Mouse (Mus musculus) intestine, postnatal 0 days (tissue): Measurements from ENCODE around the gene Ticam1. TPM values are rescaled to one million over a fixed set of nuclear protein-coding genes. Genes with fewer than 3 reads are reported as not detected.
"Not testable (repeated sequence)": the region's sequence is repeated elsewhere in the genome, so short reads cannot be mapped to it uniquely, and the experiment has no call there.

Experiments
- ATAC-seq: fragments of 200-750 bp; cut with Nextera tagmentation; 2 replicates; pipeline ENCODE4 v1.8.0; 2017; ENCODE audit warnings: mild to moderate bottlenecking, moderate TSS enrichment, moderate library complexity
- H3K27ac ChIP-seq: fragments of 300-500 bp; sonication (generic); 2 replicates; pipeline ENCODE4 v1.5.1; 2014; ENCODE audit warnings: mild to moderate bottlenecking, low read depth, low read length, moderate library complexity
- H3K27me3 ChIP-seq: fragments of 300-500 bp; sonication (generic); replicated peaks from 2 replicates; pipeline ENCODE4 v1.6.1; 2014; ENCODE audit warnings: low read length, mixed read lengths; ENCODE audit not compliant: control insufficient read depth, insufficient read depth
- H3K36me3 ChIP-seq: fragments of 300-500 bp; sonication (generic); 2 replicates; pipeline ENCODE4 v1.6.1; 2014; ENCODE audit warnings: mild to moderate bottlenecking, moderate library complexity; ENCODE audit not compliant: control insufficient read depth, insufficient read depth
- H3K4me1 ChIP-seq: fragments of 300-500 bp; sonication (generic); replicated peaks from 2 replicates; pipeline ENCODE4 v1.6.1; 2014; ENCODE audit warnings: antibody characterized with exemption, low read length, mixed read lengths; ENCODE audit not compliant: control insufficient read depth, insufficient read depth
- H3K4me2 ChIP-seq: fragments of 300-500 bp; sonication (generic); replicated peaks from 2 replicates; pipeline ENCODE4 v1.6.1; 2014; ENCODE audit warnings: low read depth, mild to moderate bottlenecking, moderate library complexity
- H3K4me3 ChIP-seq: fragments of 300-500 bp; sonication (generic); 2 replicates; pipeline ENCODE4 v1.5.1; 2014; ENCODE audit warnings: low read depth, low read length
- H3K9ac ChIP-seq: fragments of 300-500 bp; sonication (generic); 2 replicates; pipeline ENCODE4 v1.6.1; 2014; ENCODE audit warnings: mild to moderate bottlenecking, low read depth, low read length
- H3K9me3 ChIP-seq: fragments of 300-500 bp; sonication (generic); 2 replicates; pipeline ENCODE4 v1.6.1; 2016; ENCODE audit warnings: mixed run types; ENCODE audit not compliant: control insufficient read depth
- CTCF ChIP-seq: sonication (generic); IDR thresholded peaks from 2 replicates; pipeline ENCODE4 v1.5.1; 2016; ENCODE audit warnings: low read depth, mild to moderate bottlenecking, control low read depth, antibody characterized with exemption, moderate library complexity
- WGBS: fragments of 180-500 bp; shearing (Covaris S2); extraction: QIAGEN DNeasy Blood & Tissue Kit; methylation state at CpG from one replicate; pipeline ENCODE4 v1.1.7; 2014; 5-methylcytosine and 5-hydroxymethylcytosine counted together
- polyA plus RNA-seq: library from polyadenylated mRNA; unstranded; fragments of >200 nt; fragmentation: Nextera tagmentation; extraction: Ambion mirVana; gene quantifications from 2 replicates; pipeline ENCODE4 v1.2.1, GENCODE M21; 2015

Gene Ticam1
- polyA plus RNA-seq, 1 experiment from 2014 or later = 15.8 TPM

- Histone ChIP-seq H3K27ac (no peak overlapping the region), H3K4me2 (no peak overlapping the region), H3K4me1 (no peaks in the 10 kb centered on the region), H3K4me3 (no peak overlapping the region), H3K27me3 (no peaks in the 10 kb centered on the region), H3K36me3 (peaks cover 27% of the 10 kb centered on the region), H3K9me3 (no peaks in the 10 kb centered on the region), H3K9ac (no peak overlapping the region)
- no peak for TF ChIP-seq CTCF
- ATAC-seq = no peak
- WGBS = 67% methylated on average over 4 of the region's 4 CpGs
Observed at GRCm38 (mm10) chr17:56265011-56265410, 11.6 kb downstream of the Ticam1 start.

DNA sequence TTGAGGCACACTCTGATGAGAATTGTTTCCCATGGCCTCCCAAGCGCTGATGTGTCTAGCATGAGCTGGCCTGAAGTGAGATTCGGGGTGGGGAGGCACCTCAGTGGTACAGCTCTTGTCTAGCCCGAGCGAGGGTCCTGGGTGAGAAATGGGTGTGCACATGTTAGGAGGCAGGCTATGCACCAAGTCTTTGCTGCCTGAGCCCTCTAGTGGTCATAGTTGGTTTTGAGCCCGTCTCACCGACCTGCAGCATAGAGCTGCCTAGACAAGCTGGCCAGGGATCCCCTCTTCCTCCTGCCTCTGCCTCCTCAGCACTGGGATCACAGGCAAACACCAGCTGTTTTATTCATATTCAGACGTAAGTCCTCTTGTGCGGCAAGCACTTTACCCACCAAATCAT, 12.6 kb downstream of the Ticam1 start:
- 22% methylated on average over 8 of the region's 8 CpGs for WGBS
- Histone ChIP-seq H3K9ac (no peak overlapping the region), H3K4me1 (no peaks in the 10 kb centered on the region), H3K36me3 (peaks cover 33% of the 10 kb centered on the region), H3K9me3 (no peaks in the 10 kb centered on the region), H3K4me2 (no peak overlapping the region), H3K27me3 (no peaks in the 10 kb centered on the region), H3K4me3 (no peak overlapping the region), H3K27ac (no peak overlapping the region)
- TF ChIP-seq CTCF = peak; percentile 93
- peak; percentile 46; the same call in 1 of the 2 replicates for ATAC-seq

DNA sequence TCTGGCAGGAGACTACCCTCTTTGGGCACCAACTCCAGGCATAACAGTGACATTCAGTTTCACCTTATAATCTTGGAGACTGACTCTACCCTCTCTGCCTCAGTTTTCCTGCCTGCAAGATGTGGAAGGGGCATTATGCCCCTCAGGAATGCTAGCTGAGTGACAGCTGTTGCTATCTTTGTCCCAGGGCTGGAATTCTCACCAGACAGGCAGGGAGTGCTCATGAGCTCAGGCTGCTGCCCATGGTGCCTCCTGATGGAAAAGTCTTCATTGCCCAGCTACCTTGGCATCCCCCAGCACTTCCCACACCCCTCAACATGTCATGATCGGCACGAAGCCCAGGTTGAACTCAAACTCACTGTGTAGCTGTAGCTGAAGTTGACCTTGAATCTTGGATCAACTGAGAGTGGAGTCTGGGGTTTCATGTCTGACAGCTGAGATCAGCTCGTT, 13.9 kb downstream of the Ticam1 start:
- H3K27ac ChIP-seq = no peak overlapping the region
- H3K9ac ChIP-seq = no peak overlapping the region
- H3K4me1 ChIP-seq = no peaks in the 10 kb centered on the region
- H3K36me3 ChIP-seq = peaks cover 35% of the 10 kb centered on the region
- no peak for ATAC-seq
- no peaks in the 10 kb centered on the region for H3K27me3 ChIP-seq
- TF ChIP-seq CTCF = no peak
- 80% methylated on average over 3 of the region's 3 CpGs for WGBS
- no peaks in the 10 kb centered on the region for H3K9me3 ChIP-seq
- no peak overlapping the region for H3K4me2 ChIP-seq
- H3K4me3 ChIP-seq = no peak overlapping the region

DNA sequence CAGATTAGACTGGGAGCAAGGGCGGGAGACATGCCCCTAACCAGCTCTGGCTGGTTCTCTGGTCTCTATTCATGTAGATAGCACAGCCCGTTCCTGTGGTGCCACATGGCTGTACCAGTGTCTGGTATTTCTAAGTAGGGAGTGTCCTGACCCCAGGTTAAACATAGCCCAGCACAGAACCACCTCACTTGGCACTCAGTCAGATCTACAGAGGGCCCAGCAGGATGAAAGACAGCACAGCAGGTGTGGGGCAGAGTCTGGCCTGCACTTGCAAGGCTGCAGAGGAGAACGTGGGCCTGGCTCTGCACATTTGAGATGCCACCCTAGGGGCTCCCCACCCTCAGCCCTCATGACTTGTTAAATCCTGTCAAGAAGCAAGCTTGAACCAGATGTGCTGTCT, 15.4 kb downstream of the Ticam1 start:
- H3K4me2 ChIP-seq = no peak overlapping the region
- H3K27ac ChIP-seq = no peak overlapping the region
- H3K4me3 ChIP-seq = no peak overlapping the region
- H3K27me3 ChIP-seq = no peaks in the 10 kb centered on the region
- no peaks in the 10 kb centered on the region for H3K9me3 ChIP-seq
- H3K36me3 ChIP-seq = peaks cover 35% of the 10 kb centered on the region
- no peak for ATAC-seq
- H3K9ac ChIP-seq = no peak overlapping the region
- 67% methylated on average over 3 of the region's 3 CpGs for WGBS
- no peak for TF ChIP-seq CTCF
- H3K4me1 ChIP-seq = no peaks in the 10 kb centered on the region

- H3K4me1 ChIP-seq = no peaks in the 10 kb centered on the region
- peaks cover 35% of the 10 kb centered on the region for H3K36me3 ChIP-seq
- H3K4me2 ChIP-seq = no peak overlapping the region
- H3K27ac ChIP-seq = no peak overlapping the region
- H3K4me3 ChIP-seq = no peak overlapping the region
- no peaks in the 10 kb centered on the region for H3K9me3 ChIP-seq
- no peak for TF ChIP-seq CTCF
- ATAC-seq = no peak
- no peaks in the 10 kb centered on the region for H3K27me3 ChIP-seq
- H3K9ac ChIP-seq = no peak overlapping the region
- 89% methylated on average over 10 of the region's 10 CpGs for WGBS
Observed at GRCm38 (mm10) chr17:56259301-56260037, 17.1 kb downstream of the Ticam1 start.

DNA sequence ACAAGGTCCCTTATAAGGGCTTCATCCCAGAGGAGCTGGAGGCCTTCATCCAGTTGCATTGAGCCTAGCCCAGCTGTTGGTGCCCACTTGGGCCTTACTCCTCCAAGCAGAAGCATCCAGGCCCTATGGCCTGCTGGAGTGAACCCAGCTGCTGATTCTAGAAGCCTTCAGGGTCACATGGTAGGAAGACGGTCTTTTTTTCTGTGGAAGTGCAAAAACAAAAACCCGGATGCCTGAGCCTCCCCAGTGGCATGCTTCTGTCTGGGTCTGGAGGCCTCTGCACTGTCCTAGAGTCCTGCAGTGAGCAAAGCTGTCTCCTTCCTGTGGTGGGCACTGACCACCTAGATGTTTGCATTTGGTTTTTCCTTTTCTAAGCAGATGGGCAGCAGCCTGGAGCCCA, 17.8 kb downstream of the Ticam1 start:
- ATAC-seq, H3K4me3 ChIP-seq, H3K4me1 ChIP-seq, H3K9me3 ChIP-seq, H3K9ac ChIP-seq, H3K27ac ChIP-seq, H3K27me3 ChIP-seq: not testable (repeated sequence)
- peak overlapping the region; percentile 9; the same call in 1 of the 2 replicates for H3K4me2 ChIP-seq
- peaks cover 35% of the 10 kb centered on the region for H3K36me3 ChIP-seq
- WGBS = 52% methylated on average over 2 of the region's 2 CpGs

GRCm38 (mm10) chr17:56258269-56258668, 18.3 kb downstream of the Ticam1 start:
- Histone ChIP-seq H3K36me3 (peaks cover 35% of the 10 kb centered on the region), H3K4me2 (peak overlapping the region; percentile 87)
- WGBS = 93% methylated on average over 19 of the region's 19 CpGs
- H3K4me1 ChIP-seq, H3K27ac ChIP-seq, ATAC-seq, H3K27me3 ChIP-seq, H3K4me3 ChIP-seq, H3K9me3 ChIP-seq, H3K9ac ChIP-seq: not testable (repeated sequence)
